Mouse (Mus musculus) spleen, adult 2 months (tissue): Measurements from ENCODE around the gene Kti12. TPM values are rescaled to one million over a fixed set of nuclear protein-coding genes. Genes with fewer than 3 reads are reported as not detected.

Experiments
- DNase-seq, 2 experiments: peaks; one replicate each; pipeline versions ENCODE4 v3.0.0 to v3.0.0-alpha.2; 2012 to 2021; ENCODE audit warnings: low spot score in 2 of 2, low read depth in 1 of 2
- H3K27ac ChIP-seq: fragments of 200-500 bp; 2 replicates; pipeline ENCODE4 v1.5.1; 2012; ENCODE audit warnings: low read length, inconsistent platforms; ENCODE audit not compliant: insufficient read depth
- H3K27me3 ChIP-seq: fragments of 200-500 bp; 2 replicates; pipeline ENCODE4 v1.6.1; 2012; ENCODE audit warnings: mild to moderate bottlenecking, moderate library complexity, low read length, inconsistent platforms; ENCODE audit not compliant: control insufficient read depth, insufficient read depth
- H3K36me3 ChIP-seq: fragments of 200-500 bp; 2 replicates; pipeline ENCODE4 v1.6.1; 2012; ENCODE audit warnings: mild to moderate bottlenecking, low read length, inconsistent platforms; ENCODE audit not compliant: control insufficient read depth, insufficient read depth
- H3K4me1 ChIP-seq: fragments of 200-500 bp; 2 replicates; pipeline ENCODE4 v1.6.1; 2011; ENCODE audit warnings: inconsistent platforms; ENCODE audit not compliant: control insufficient read depth, insufficient read depth, insufficient read length
- H3K4me3 ChIP-seq: fragments of 200-500 bp; 2 replicates; pipeline ENCODE4 v1.5.1; 2011; ENCODE audit warnings: mild to moderate bottlenecking, inconsistent platforms; ENCODE audit not compliant: insufficient read depth, insufficient read length; ENCODE audit errors: extremely low read depth
- CTCF ChIP-seq: fragments of 200-500 bp; IDR thresholded peaks from 2 replicates; pipeline ENCODE4 v1.5.1; 2011; ENCODE audit warnings: mild to moderate bottlenecking, inconsistent platforms; ENCODE audit not compliant: insufficient read depth, insufficient read length, insufficient replicate concordance; ENCODE audit errors: extremely low read depth
- POLR2A ChIP-seq: fragments of 200-500 bp; IDR thresholded peaks from 2 replicates; pipeline ENCODE4 v1.6.1; 2011; ENCODE audit warnings: low read depth, low read length, inconsistent platforms
- WGBS: fragments of 180-500 bp; shearing (Covaris S2); methylation state at CpG from one replicate; pipeline ENCODE4 v1.1.7; 2018; 5-methylcytosine and 5-hydroxymethylcytosine counted together
- polyA plus RNA-seq: library from polyadenylated mRNA; depleted of rRNA; stranded (reverse); fragments of >200 nt; gene quantifications from 2 replicates; pipeline ENCODE4 v1.2.3, GENCODE M21; 2012

Gene Kti12
- polyA plus RNA-seq, 1 experiment: 32.7 TPM

GRCm38 (mm10) chr4:108866806-108867205 is 19.2 kb downstream of the Kti12 start:
- 88% methylated on average over 7 of the region's 7 CpGs for WGBS
- H3K4me3 ChIP-seq: no peak overlapping the region

GRCm38 (mm10) chr4:108869730-108870374 is 22.3 kb downstream of the Kti12 start:
- Histone ChIP-seq H3K27ac (no peak overlapping the region), H3K36me3 (no peaks in the 10 kb centered on the region), H3K27me3 (no peaks in the 10 kb centered on the region), H3K4me1 (no peaks in the 10 kb centered on the region), H3K4me3 (no peak overlapping the region)
- peak; percentile 38 to 68 for DNase-seq
- WGBS: 42% methylated on average over 10 of the region's 10 CpGs
- TF ChIP-seq CTCF (peak; percentile 64; the same call in 1 of the 2 replicates), POLR2A (no peak)

More at GRCm38 (mm10) chr4:108866806-108867205, 19.2 kb downstream of the Kti12 start:
- Histone ChIP-seq H3K4me1 (no peaks in the 10 kb centered on the region), H3K36me3 (no peaks in the 10 kb centered on the region), H3K27me3 (no peaks in the 10 kb centered on the region), H3K27ac (no peak overlapping the region)
- TF ChIP-seq POLR2A: no peak
- TF ChIP-seq CTCF: no peak
- DNase-seq: no peak

GRCm38 (mm10) chr4:108873746-108874145 is 26.2 kb downstream of the Kti12 start:
- Histone ChIP-seq H3K27ac (no peak overlapping the region), H3K4me1 (no peaks in the 10 kb centered on the region), H3K4me3 (no peak overlapping the region), H3K36me3 (no peaks in the 10 kb centered on the region), H3K27me3 (no peaks in the 10 kb centered on the region)
- WGBS: 89% methylated on average over 5 of the region's 5 CpGs
- no peak for TF ChIP-seq CTCF
- TF ChIP-seq POLR2A: no peak
- no peak for DNase-seq

- peaks cover 5% of the 10 kb centered on the region for H3K4me1 ChIP-seq
- TF ChIP-seq CTCF (no peak), POLR2A (no peak)
- DNase-seq: no peak
- WGBS: 85% methylated on average over 6 of the region's 6 CpGs
- peaks cover 5% of the 10 kb centered on the region for H3K27me3 ChIP-seq
- H3K36me3 ChIP-seq: no peaks in the 10 kb centered on the region
- H3K4me3 ChIP-seq: no peak overlapping the region
- no peak overlapping the region for H3K27ac ChIP-seq
Measured at GRCm38 (mm10) chr4:108877901-108878300, 30.3 kb downstream of the Kti12 start.

DNA sequence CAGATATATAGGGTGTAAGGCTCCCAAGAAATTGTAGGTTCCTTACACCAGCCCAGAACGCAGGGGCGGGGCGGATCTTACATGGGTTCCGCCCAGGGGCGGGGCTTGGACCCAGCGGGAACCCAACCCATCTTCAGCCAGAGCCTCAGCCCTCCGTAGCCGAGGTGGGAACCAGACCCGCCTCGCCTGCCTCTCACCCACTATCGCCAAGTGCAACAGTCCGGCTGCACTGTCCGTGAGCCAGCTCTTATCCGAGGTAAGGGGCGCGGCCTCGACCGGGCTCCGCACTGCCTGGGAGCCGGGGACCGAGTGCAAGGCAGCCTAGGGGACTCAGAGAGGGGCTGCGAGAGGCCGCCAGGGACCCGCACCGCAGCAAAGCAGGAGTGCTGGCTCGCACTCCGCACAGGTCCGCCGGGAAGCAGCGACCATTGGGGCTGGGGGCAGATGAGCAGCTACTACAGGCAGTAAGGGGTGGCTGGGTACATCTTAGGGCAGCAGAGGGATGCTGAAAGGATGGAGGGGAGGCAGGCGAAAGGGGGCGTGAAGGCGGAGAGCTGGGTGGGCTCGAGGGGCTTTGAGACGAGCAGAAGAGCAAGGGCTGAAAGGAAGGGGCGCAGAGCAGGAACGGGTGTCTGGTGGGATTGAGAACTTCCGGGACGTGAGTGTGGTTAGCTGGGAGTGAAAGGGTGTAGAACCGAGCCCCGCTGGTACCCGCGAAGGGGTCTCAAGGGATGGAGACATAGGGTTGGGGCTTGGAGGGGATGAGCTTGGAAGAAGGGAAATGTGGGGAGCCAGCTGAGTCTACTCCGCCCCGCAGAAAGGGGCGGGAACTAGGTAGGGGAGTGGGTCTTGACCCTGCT is 31.6 kb downstream of the Kti12 start, which contains the start of gene Rab3b:
Gene Rab3b (plus strand): TSS at position 101 of the 860 bp plus-strand sequence.
- Histone ChIP-seq H3K4me1 (peaks cover 5% of the 10 kb centered on the region), H3K27me3 (peaks cover 5% of the 10 kb centered on the region), H3K36me3 (no peaks in the 10 kb centered on the region), H3K27ac (no peak within 1 kb of the TSS), H3K4me3 (peak within 1 kb of the TSS; percentile 55)
- DNase-seq: peak in 1 of 2 experiments; percentile 28
- TF ChIP-seq POLR2A (no peak), CTCF (no peak)
- 3% methylated on average over 46 of the region's 46 CpGs for WGBS

DNA sequence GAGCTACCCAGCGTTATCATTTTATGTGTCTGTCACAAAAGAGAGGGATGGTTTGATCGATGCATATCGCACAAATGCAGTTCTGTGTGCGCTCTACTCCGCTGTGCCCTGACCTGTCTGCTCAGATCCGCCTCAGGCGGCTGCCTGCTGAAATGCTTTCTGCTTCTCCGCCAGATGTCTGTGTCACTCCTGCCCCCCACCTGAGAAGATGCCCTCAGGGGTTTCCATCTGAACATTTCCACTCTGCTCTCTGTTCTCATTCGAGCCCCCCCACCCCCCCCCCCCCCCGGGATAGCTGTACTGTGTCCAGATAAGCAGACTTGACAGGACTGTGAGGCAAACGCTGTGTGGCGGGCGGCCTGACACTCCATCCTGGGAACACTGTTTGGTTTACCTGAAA is 36.2 kb downstream of the Kti12 start:
- Histone ChIP-seq H3K36me3 (no peaks in the 10 kb centered on the region), H3K4me1 (peaks cover 5% of the 10 kb centered on the region), H3K27ac (no peak overlapping the region), H3K27me3 (peaks cover 5% of the 10 kb centered on the region), H3K4me3 (no peak overlapping the region)
- no peak for DNase-seq
- 82% methylated on average over 13 of the region's 13 CpGs for WGBS
- no peak for TF ChIP-seq POLR2A

GRCm38 (mm10) chr4:108887456-108887855 is 39.9 kb downstream of the Kti12 start:
- Histone ChIP-seq H3K4me3 (no peak overlapping the region), H3K4me1 (no peaks in the 10 kb centered on the region), H3K27me3 (no peaks in the 10 kb centered on the region; the same call in 1 of the 2 replicates), H3K27ac (no peak overlapping the region), H3K36me3 (no peaks in the 10 kb centered on the region)
- WGBS: 90% methylated on average over 4 of the region's 4 CpGs
- no peak for DNase-seq
- TF ChIP-seq POLR2A (no peak), CTCF (no peak)
